Mouse (Mus musculus) ovary, adult 10 weeks (tissue): ENCODE results near the gene Ighmbp2. TPM values are rescaled to one million over a fixed set of nuclear protein-coding genes. Genes with fewer than 3 reads are reported as not detected.

Experiments used
- polyA plus RNA-seq: library from polyadenylated mRNA; stranded (reverse); fragments of 350-450 nt; fragmentation: Illumina TruSeq; extraction: RNeasy Lipid Tissue Mini Kit (QIAGEN cat#74804); gene quantifications from one replicate; pipeline ENCODE4 v1.2.3, GENCODE M21; 2014

Gene Ighmbp2
- polyA plus RNA-seq: 1.2 TPM

GRCm38 (mm10) chr19:3282572-3283467 is at the start of gene Ighmbp2, which contains the start of gene Mrpl21:
TSS of gene Ighmbp2 (minus strand) at chr19:3283017.
TSS of gene Mrpl21 (plus strand) at chr19:3282901.

GRCm38 (mm10) chr19:3322261-3322969 is 39.6 kb upstream of the Ighmbp2 start, which contains the start of gene Cpt1a:
TSS of gene Cpt1a (plus strand) at chr19:3322334.

Other genes starting within 250 kb of the Ighmbp2 start
- 49.5 TPM for gene Mrpl21, start 116 bp downstream of the Ighmbp2 start, polyA plus RNA-seq
- gene Cpt1a, start 39.3 kb upstream of the Ighmbp2 start, polyA plus RNA-seq: 67.8 TPM
- not detected for gene Tesmin, start 105.8 kb upstream of the Ighmbp2 start, polyA plus RNA-seq
- not detected for gene Gal, start 131.5 kb upstream of the Ighmbp2 start, polyA plus RNA-seq